Mouse (Mus musculus) liver, adult 2 months (tissue): ENCODE measurements at regions not wholly inside any gene's neighbourhood (a gene's known extent, or its start where the extent isn't known, plus 50 kb on each side); places are given as distances from the start of the nearest gene placed in this dataset.

ENCODE experiments used
- CTCF ChIP-seq: fragments of 200-500 bp; IDR thresholded peaks from 2 replicates; pipeline ENCODE4 v1.5.1; 2011; ENCODE audit warnings: low read depth, low read length, control low read depth
- POLR2A ChIP-seq: fragments of 200-500 bp; IDR thresholded peaks from 2 replicates; pipeline ENCODE4 v1.6.1; 2011; ENCODE audit warnings: low read length, control low read depth; ENCODE audit not compliant: insufficient read depth; ENCODE audit errors: extremely low read depth

DNA sequence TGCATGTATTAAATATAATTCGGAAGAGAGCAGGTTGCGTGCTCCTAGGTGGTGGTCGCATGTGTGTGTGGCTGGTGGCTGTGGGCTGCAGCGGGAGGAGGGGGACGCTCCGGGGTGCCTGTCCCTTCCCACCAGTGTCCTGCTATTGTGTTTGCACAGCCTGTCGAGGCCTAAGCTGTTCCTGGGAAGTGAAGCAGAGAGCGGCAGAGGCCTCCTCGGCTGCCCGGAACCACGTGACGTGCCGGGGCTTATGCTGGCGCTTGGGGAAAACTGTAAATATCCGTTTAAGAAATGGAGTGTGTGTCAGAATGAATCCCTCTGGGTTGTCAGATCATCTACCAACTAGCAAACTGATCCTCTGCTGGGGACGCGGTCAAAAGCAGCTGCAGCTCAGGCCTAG, 318.3 kb downstream of the 3100002H09Rik start:
- TF ChIP-seq CTCF (no peak), POLR2A (no peak)
